Mouse (Mus musculus) spleen, adult 2 months (tissue): ENCODE measurements around the gene Bnipl.

Experiments
- CTCF ChIP-seq: fragments of 200-500 bp; IDR thresholded peaks from 2 replicates; pipeline ENCODE4 v1.5.1; 2011; ENCODE audit warnings: mild to moderate bottlenecking, inconsistent platforms; ENCODE audit not compliant: insufficient read depth, insufficient read length, insufficient replicate concordance; ENCODE audit errors: extremely low read depth
- POLR2A ChIP-seq: fragments of 200-500 bp; IDR thresholded peaks from 2 replicates; pipeline ENCODE4 v1.6.1; 2011; ENCODE audit warnings: low read depth, low read length, inconsistent platforms

- no peak for TF ChIP-seq CTCF
- TF ChIP-seq POLR2A: no peak
Observed at GRCm38 (mm10) chr3:95292899-95293298, 41.9 kb upstream of the Bnipl start.
